Mouse (Mus musculus) hindbrain, embryonic 14.5 days (tissue): ENCODE results near the gene Sf3b5. TPM values are rescaled to one million over a fixed set of nuclear protein-coding genes. Genes with fewer than 3 reads are reported as not detected.

Experiments
- ATAC-seq: fragments of 200-750 bp; cut with Nextera tagmentation; 2 replicates; pipeline ENCODE4 v1.8.0; 2017; ENCODE audit warnings: moderate number of reproducible peaks, mild to moderate bottlenecking, moderate TSS enrichment, moderate library complexity; ENCODE audit not compliant: low FRiP score
- DNase-seq: peaks from one replicate; pipeline ENCODE4 v3.0.0-alpha.2; 2015; ENCODE audit warnings: low spot score
- H3K27ac ChIP-seq: fragments of 300-500 bp; sonication (generic); 2 replicates; pipeline ENCODE4 v1.5.1; 2014; ENCODE audit warnings: mild to moderate bottlenecking, moderate library complexity
- H3K27me3 ChIP-seq: fragments of 300-500 bp; sonication (generic); 2 replicates; pipeline ENCODE4 v1.6.1; 2014; ENCODE audit warnings: mild to moderate bottlenecking, low read length, mixed read lengths; ENCODE audit not compliant: control insufficient read depth, insufficient read depth
- H3K36me3 ChIP-seq: fragments of 300-500 bp; sonication (generic); replicated peaks from 2 replicates; pipeline ENCODE4 v1.6.1; 2014; ENCODE audit not compliant: control insufficient read depth, insufficient read depth
- H3K4me1 ChIP-seq: fragments of 300-500 bp; sonication (generic); replicated peaks from 2 replicates; pipeline ENCODE4 v1.6.1; 2014; ENCODE audit warnings: antibody characterized with exemption, low read length, mixed read lengths; ENCODE audit not compliant: control insufficient read depth, insufficient read depth
- H3K4me2 ChIP-seq: fragments of 300-500 bp; sonication (generic); replicated peaks from 2 replicates; pipeline ENCODE4 v1.6.1; 2014; ENCODE audit warnings: mild to moderate bottlenecking, moderate library complexity
- H3K4me3 ChIP-seq: fragments of 300-500 bp; sonication (generic); replicated peaks from 2 replicates; pipeline ENCODE4 v1.5.1; 2014; ENCODE audit warnings: mild to moderate bottlenecking, low read length
- H3K9ac ChIP-seq: fragments of 300-500 bp; sonication (generic); 2 replicates; pipeline ENCODE4 v1.6.1; 2014
- H3K9me3 ChIP-seq: fragments of 300-500 bp; sonication (generic); 2 replicates; pipeline ENCODE4 v1.6.1; 2016; ENCODE audit warnings: low read length; ENCODE audit not compliant: control insufficient read depth
- WGBS: fragments of 180-500 bp; shearing (Covaris S2); extraction: QIAGEN DNeasy Blood & Tissue Kit; methylation state at CpG from one replicate; pipeline ENCODE4 v1.1.7; 2014; 5-methylcytosine and 5-hydroxymethylcytosine counted together
- polyA plus RNA-seq: library from polyadenylated mRNA; unstranded; fragments of >200 nt; fragmentation: Nextera tagmentation; extraction: Ambion mirVana; gene quantifications from 2 replicates; pipeline ENCODE4 v1.2.1, GENCODE M21; 2014

Gene Sf3b5
- polyA plus RNA-seq, 1 experiment from 2014 or later: 28.1 TPM

DNA sequence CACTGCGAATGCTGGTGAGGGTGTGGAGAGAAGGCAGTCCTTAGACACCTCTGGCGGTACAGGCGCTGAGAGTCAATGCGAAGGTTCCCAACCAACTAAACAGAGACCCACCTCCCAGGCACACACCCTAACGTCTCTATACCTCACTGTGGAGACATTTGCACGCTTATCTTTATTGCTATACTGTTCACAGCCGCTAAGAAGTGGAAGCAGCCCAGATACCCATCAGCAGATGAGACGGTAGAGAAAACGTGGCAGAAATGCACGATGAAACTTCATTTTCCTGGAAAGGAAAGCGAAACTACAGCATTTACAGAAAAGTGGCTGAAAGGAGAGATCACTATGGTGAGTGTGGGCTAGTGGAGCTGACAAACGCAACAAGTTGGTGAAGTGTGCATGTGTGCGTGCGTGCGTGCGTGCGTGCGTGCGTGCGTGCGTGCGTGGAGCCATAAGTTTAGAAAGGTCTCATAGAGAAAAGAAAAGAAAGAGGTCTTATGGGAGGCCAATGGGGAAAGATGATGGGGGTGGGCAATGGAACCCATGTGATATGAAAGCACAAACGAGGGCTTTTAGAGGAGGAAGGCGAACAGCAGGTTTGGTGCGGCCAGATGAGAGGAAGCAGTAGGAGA is 11.6 kb upstream of the Sf3b5 start:
- no peaks in the 10 kb centered on the region for H3K4me1 ChIP-seq
- no peaks in the 10 kb centered on the region for H3K9me3 ChIP-seq
- H3K4me3 ChIP-seq: no peak overlapping the region
- no peaks in the 10 kb centered on the region for H3K36me3 ChIP-seq
- H3K27ac ChIP-seq: no peak overlapping the region
- no peak overlapping the region for H3K4me2 ChIP-seq
- no peak for ATAC-seq
- H3K27me3 ChIP-seq: no peaks in the 10 kb centered on the region
- no peak overlapping the region for H3K9ac ChIP-seq
- WGBS: 92% methylated on average over 25 of the region's 25 CpGs
- DNase-seq: no peak

DNA sequence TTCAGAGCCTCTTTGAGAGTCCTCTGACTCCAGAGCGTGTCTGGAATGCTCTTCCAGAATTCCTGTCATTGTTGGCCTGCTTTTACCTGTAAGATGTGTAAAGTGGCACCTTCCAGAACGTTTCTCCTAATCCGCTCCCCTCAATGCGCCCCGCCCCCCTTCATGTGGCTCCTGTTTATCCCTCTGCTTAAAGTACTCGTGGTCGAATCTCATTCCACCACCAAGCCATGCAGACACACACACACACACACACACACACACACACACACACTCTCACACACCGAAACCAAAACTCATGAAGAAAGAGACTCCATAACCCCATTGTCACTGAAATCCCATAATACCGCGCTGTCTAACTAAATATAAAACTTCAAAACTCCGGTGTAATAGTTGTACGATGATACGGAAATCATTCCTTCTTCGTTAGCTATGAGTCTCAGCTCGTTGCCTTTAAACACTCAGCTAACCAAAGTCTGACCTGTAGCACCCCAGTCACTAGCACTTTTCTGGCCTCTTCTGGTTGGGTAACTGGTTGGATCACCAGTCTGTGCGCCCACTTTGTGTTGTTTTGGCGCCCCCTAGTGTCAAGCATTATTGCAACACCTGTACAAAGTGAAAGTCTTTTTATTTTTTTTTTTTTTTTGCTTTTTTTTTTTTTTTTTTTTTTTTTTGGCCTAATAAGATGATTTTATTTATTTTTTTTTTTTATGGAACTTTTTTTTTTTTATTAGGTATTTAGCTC is 8.2 kb upstream of the Sf3b5 start:
- Histone ChIP-seq H3K27me3 (no peaks in the 10 kb centered on the region), H3K4me3 (no peak overlapping the region), H3K9ac (no peak overlapping the region), H3K9me3 (no peaks in the 10 kb centered on the region), H3K27ac (no peak overlapping the region), H3K4me2 (no peak overlapping the region), H3K36me3 (no peaks in the 10 kb centered on the region), H3K4me1 (no peaks in the 10 kb centered on the region)
- ATAC-seq (peak; percentile 76; the same call in 1 of the 2 replicates), DNase-seq (peak; percentile 88)
- WGBS: 50% methylated on average over 17 of the region's 17 CpGs

DNA sequence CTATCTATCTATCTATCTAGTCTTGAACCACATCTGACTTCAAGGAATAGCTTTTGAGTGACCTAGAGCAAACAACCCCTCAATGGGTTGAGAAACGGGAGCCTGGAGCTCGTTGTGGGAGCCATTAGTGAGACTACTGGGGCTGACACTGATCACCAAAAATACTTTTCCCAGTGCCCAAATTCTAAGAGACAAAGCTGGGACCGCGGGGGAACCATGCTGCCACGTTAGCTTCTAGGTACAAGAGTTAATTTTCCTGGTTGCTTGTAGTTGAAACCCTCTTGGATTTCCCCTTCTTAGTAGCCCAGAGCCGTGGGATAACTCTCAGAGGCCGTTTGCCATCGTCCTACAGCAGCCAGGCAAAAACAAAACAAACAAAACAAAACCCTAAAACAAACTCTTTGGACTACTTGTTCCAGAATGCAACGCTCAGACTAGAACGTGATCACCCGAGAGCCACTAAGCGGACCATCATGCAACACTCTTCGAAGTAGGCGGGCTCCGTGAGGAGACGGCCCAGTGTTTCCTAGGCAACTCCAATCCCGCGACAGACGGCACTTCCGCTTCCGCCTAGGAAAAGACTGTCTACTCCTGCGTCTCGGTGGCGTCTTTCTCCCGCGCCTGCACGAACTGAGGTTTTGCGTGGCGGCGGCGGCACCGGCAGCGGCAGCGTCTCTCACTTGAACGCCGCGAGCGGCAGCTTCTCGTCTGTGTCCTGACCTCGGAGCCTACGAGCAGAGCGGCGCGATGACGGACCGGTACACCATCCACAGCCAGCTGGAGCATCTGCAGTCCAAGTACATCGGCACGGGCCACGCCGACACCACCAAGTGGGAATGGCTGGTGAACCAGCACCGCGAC is 3.0 kb downstream of the Sf3b5 start:
- DNase-seq (peak; percentile 97), ATAC-seq (peak; percentile 100)
- peak overlapping the region; percentile 72 for H3K4me3 ChIP-seq
- H3K36me3 ChIP-seq: 0 out of 2 replicates have a peak, but pooled peaks cover 9% of the 10 kb centered on the region
- peaks cover 10% of the 10 kb centered on the region for H3K4me1 ChIP-seq
- H3K27me3 ChIP-seq: no peaks in the 10 kb centered on the region
- whole genome bisulfite sequencing: 3% methylated on average over 52 of the region's 52 CpGs
- H3K9me3 ChIP-seq: no peaks in the 10 kb centered on the region
- H3K27ac ChIP-seq: peak overlapping the region; percentile 66
- peak overlapping the region; percentile 74 for H3K9ac ChIP-seq
- H3K4me2 ChIP-seq: peak overlapping the region; percentile 85

DNA sequence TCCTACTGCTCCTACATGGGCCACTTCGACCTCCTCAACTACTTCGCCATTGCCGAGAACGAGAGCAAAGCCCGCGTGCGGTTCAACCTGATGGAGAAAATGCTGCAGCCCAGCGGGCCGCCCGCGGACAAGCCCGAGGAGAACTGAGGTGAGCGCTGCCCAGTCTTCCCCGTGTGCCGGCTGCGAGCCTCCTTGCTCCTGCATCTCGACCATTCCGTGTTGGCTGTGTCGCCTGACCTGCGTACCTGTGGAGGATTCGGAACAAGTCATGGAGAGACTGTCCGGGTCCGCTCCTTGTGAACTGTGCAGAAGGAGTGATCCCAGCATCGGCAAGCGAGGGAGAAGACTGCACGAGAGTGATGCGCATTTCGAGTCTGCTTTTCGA is 3.6 kb downstream of the Sf3b5 start:
- peaks cover 10% of the 10 kb centered on the region for H3K4me1 ChIP-seq
- H3K27me3 ChIP-seq: no peaks in the 10 kb centered on the region
- H3K4me3 ChIP-seq: peak overlapping the region; percentile 72
- 0 out of 2 replicates have a peak, but pooled peaks cover 9% of the 10 kb centered on the region for H3K36me3 ChIP-seq
- 2% methylated on average over 29 of the region's 29 CpGs for WGBS
- DNase-seq (no peak), ATAC-seq (peak; percentile 15; the same call in 1 of the 2 replicates)
- peak overlapping the region; percentile 66 for H3K27ac ChIP-seq
- peak overlapping the region; percentile 85 for H3K4me2 ChIP-seq
- peak overlapping the region; percentile 74 for H3K9ac ChIP-seq
- no peaks in the 10 kb centered on the region for H3K9me3 ChIP-seq

DNA sequence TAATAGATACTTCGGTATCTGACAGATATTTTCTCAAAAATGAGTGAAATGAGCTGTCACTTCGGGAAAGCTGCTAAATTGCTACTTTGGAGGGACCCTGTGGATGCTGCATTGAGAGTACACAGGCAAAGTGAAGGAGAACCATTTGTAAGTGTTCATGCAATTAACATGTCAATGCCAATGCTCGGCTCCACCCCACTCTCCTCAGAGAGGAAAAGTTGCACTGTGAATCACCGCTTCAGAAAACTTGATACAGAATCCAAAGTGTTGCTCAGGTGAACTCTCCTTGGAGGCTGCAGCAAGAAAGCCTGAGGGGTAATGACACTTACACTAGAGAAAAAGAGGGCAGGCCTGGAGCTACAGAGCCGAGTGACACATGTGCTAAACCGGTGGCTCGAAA is 8.9 kb downstream of the Sf3b5 start:
- Histone ChIP-seq H3K27me3 (no peaks in the 10 kb centered on the region), H3K36me3 (0 out of 2 replicates have a peak, but pooled peaks cover 9% of the 10 kb centered on the region), H3K9ac (no peak overlapping the region), H3K4me1 (peaks cover 8% of the 10 kb centered on the region), H3K27ac (no peak overlapping the region), H3K4me3 (no peak overlapping the region), H3K4me2 (no peak overlapping the region), H3K9me3 (no peaks in the 10 kb centered on the region)
- ATAC-seq (no peak), DNase-seq (no peak)
- 70% methylated on average over 7 of the region's 7 CpGs for WGBS

DNA sequence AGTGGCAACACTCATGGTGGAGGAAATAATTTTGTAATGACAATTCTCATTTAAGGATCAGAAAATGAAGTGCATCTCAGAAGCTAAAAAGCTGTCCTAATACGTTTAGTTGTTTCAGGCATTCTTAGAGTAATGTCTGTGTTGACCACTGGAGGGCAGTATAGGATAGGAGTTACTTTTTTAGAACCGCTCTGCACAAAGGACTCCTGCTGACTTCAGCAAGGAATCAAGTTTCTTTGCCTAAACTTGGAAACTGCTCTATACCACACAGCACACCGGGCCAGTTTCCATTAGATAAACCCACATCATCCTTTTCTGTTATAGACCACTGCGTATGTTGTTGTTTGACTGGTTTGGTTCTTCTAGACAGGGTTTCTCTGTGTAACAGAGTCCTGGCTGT is 11.4 kb downstream of the Sf3b5 start:
- H3K36me3 ChIP-seq: no peaks in the 10 kb centered on the region
- no peaks in the 10 kb centered on the region for H3K9me3 ChIP-seq
- peak; percentile 92 for DNase-seq
- WGBS: 29% methylated on average over 4 of the region's 4 CpGs
- H3K4me2 ChIP-seq: no peak overlapping the region
- H3K27me3 ChIP-seq: no peaks in the 10 kb centered on the region
- no peak overlapping the region for H3K27ac ChIP-seq
- no peaks in the 10 kb centered on the region for H3K4me1 ChIP-seq
- H3K9ac ChIP-seq: no peak overlapping the region
- peak; percentile 61; the same call in 1 of the 2 replicates for ATAC-seq
- H3K4me3 ChIP-seq: no peak overlapping the region

DNA sequence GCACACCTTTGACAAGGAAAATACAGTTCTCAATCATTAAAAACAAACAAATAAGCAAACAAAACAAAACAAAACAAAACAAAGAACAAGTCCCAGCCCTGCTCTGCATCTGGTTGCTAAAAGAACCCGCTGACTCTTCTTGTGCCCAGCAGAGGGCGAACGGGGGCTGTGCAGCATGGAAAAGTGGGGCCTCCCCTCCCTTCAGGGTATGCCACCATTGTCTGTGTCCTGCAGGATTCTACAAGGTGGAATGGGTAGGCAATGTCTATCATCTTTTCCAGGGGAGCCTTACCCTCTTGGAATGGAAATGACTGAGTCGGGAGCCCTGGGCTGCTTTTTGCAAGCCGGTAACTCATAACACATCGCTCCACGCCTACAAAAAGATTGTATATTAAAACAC is 13.4 kb downstream of the Sf3b5 start:
- H3K4me3 ChIP-seq: no peak overlapping the region
- H3K27ac ChIP-seq: no peak overlapping the region
- H3K27me3 ChIP-seq: no peaks in the 10 kb centered on the region
- ATAC-seq: peak; percentile 39; the same call in 1 of the 2 replicates
- H3K36me3 ChIP-seq: no peaks in the 10 kb centered on the region
- peak; percentile 62 for DNase-seq
- H3K4me1 ChIP-seq: no peaks in the 10 kb centered on the region
- H3K9me3 ChIP-seq: no peaks in the 10 kb centered on the region
- 59% methylated on average over 7 of the region's 7 CpGs for WGBS
- no peak overlapping the region for H3K4me2 ChIP-seq
- no peak overlapping the region for H3K9ac ChIP-seq

DNA sequence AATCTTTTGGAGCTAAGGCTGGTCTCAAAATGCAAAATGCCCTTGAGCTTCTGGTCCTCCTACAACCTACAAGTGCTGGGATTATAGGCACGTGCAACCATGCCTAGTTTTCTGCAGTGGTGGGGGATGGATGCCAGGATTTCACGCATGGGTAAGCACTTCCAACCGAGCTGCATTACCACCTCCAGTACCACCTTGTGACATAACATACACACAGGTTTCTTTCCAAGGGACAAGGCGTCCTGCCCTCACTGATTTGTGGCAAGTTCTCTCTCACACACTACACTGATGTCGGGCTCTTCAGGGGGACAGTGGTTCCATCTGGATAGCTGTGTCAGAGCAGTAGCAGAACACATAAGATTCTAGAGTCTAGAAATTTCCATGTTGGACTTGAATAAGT is 13.9 kb downstream of the Sf3b5 start:
- H3K4me1 ChIP-seq: no peaks in the 10 kb centered on the region
- no peak for DNase-seq
- no peak overlapping the region for H3K9ac ChIP-seq
- no peak for ATAC-seq
- WGBS: 79% methylated on average over 5 of the region's 5 CpGs
- H3K27me3 ChIP-seq: no peaks in the 10 kb centered on the region
- no peaks in the 10 kb centered on the region for H3K36me3 ChIP-seq
- no peaks in the 10 kb centered on the region for H3K9me3 ChIP-seq
- no peak overlapping the region for H3K27ac ChIP-seq
- no peak overlapping the region for H3K4me2 ChIP-seq
- no peak overlapping the region for H3K4me3 ChIP-seq

DNA sequence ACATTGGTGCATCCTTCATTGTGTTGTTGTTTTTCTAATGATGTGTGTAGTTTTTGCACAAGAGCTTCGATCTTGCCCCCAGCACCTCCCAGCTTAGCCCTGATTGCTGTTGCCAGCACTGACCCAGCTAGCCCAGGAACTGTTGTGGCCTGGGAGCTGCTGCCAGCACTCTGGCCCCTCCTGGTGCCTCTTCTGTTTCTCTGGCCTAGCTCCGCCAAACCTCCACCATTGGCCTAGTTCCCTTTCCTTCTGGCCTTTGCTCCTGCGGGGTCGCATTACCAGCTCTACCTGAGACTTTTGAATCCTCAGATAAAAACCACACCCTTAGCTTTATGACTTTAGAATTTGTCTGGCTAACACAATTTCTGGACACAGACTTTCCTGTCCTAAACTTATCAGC is 17.0 kb downstream of the Sf3b5 start:
- no peak overlapping the region for H3K27ac ChIP-seq
- ATAC-seq (no peak), DNase-seq (no peak)
- H3K9me3 ChIP-seq: no peaks in the 10 kb centered on the region
- no peak overlapping the region for H3K9ac ChIP-seq
- no peaks in the 10 kb centered on the region for H3K4me1 ChIP-seq
- H3K27me3 ChIP-seq: no peaks in the 10 kb centered on the region
- H3K36me3 ChIP-seq: no peaks in the 10 kb centered on the region
- H3K4me2 ChIP-seq: no peak overlapping the region
- WGBS: 93% methylated on average over 4 of the region's 4 CpGs
- no peak overlapping the region for H3K4me3 ChIP-seq
